In genomic region chrX:106030176-106030575, GRCm38 (mm10) we compare ENCODE assay signal across 11 mouse cellular contexts.
"Had no signal": no experiment of that assay in that cellular context is flagged by ENCODE, and none has a peak within 500 bp of the region (broad histone marks: within the 10 kb centered on the region; RNA-seq: fewer than 3 reads in every experiment).

No protein-coding gene starts in this region.

- ATAC-seq: inflammation-experienced regulatory T-cells, adult 6 months; intestine, postnatal 0 days; midbrain, embryonic 16.5 days had no signal

- H3K27ac ChIP-seq: left cerebral cortex, adult 2 months; midbrain, embryonic 12.5 days had no signal

- H3K4me3 ChIP-seq: left cerebral cortex, adult 2 months; midbrain, embryonic 12.5 days had no signal

- H3K4me1 ChIP-seq: midbrain, embryonic 12.5 days had no signal

- H3K9ac ChIP-seq: midbrain, embryonic 12.5 days had no signal

- H3K36me3 ChIP-seq: midbrain, embryonic 12.5 days had no signal

- DNase-seq: kidney, adult 8-10 months; kidney, postnatal 25 days; lung, postnatal 36 days; right cerebral cortex, postnatal 14 days; thymus, adult 18-20 months; thymus, postnatal 25 days had no signal

- H3K4me2 ChIP-seq: midbrain, embryonic 12.5 days had no signal

- H3K9me3 ChIP-seq: midbrain, embryonic 12.5 days had no signal
